Mouse (Mus musculus) testis, adult 2 months (tissue): ENCODE measurements around the gene Ces4a.

ENCODE experiments used
- CTCF ChIP-seq: fragments of 200-500 bp; IDR thresholded peaks from 2 replicates; pipeline ENCODE4 v1.5.1; 2012; ENCODE audit warnings: low read depth, mild to moderate bottlenecking, inconsistent platforms, low read length, moderate library complexity; ENCODE audit not compliant: control insufficient read depth, insufficient read depth, insufficient replicate concordance
- POLR2A ChIP-seq: fragments of 200-500 bp; IDR thresholded peaks from 2 replicates; pipeline ENCODE4 v1.6.1; 2012; ENCODE audit warnings: low read depth, mild to moderate bottlenecking, inconsistent platforms, low read length, moderate library complexity; ENCODE audit not compliant: control insufficient read depth

GRCm38 (mm10) chr8:105164272-105164902, 32.8 kb downstream of the Ces4a start:
- TF ChIP-seq CTCF = no peak
- TF ChIP-seq POLR2A = no peak
